Mouse (Mus musculus): ENCODE data around the gene Sfxn5. TPM values are rescaled to one million over a fixed set of nuclear protein-coding genes. Genes with fewer than 3 reads are reported as not detected.

The Sfxn5 gene
- polyA plus RNA-seq, 1 experiment from 2014 or later = 3.3 TPM

- peak; percentile 45 for DNase-seq
- 1% methylated on average over 71 of the region's 81 CpGs for WGBS (ENCODE audit: insufficient replicate concordance)
These were observed 145.6 kb downstream of the Sfxn5 start, which contains the start of gene Emx1 for GRCm38 (mm10) chr6:85187340-85188211. Gene Emx1 (plus strand): TSS chr6:85187438.

GRCm38 (mm10) chr6:85186744-85187059, 146.5 kb downstream of the Sfxn5 start:
- no peak for TF ChIP-seq EP300 (IDR thresholded peaks at IDR 0.05; ENCODE audit: low read depth)
- TF ChIP-seq CTCF (IDR thresholded peaks at IDR 0.05; ENCODE audit: low read depth) = no peak

More at GRCm38 (mm10) chr6:85187340-85188211, 145.6 kb downstream of the Sfxn5 start, which contains the start of gene Emx1:
- Histone ChIP-seq H3K27me3 (ENCODE audit: insufficient read depth, low read length) (peaks cover 78% of the 10 kb centered on the region), H3K27ac (ENCODE audit: low read depth) (no peak within 1 kb of the TSS), H3K4me3 (ENCODE audit: low read depth, low read length) (peak within 1 kb of the TSS; percentile 25), H3K4me2 (ENCODE audit: low read depth, low read length) (peak within 1 kb of the TSS; percentile 53), H3K4me1 (ENCODE audit: insufficient read depth) (peaks cover 7% of the 10 kb centered on the region), H3K36me3 (replicated peaks; ENCODE audit: insufficient read depth, low read length) (no peaks in the 10 kb centered on the region), H3K9ac (replicated peaks) (no peak within 1 kb of the TSS), H3K9me3 (ENCODE audit: low read length) (no peaks in the 10 kb centered on the region)
- ATAC-seq = 0 out of 2 replicates have a peak, but pooled peaks have one; percentile 25
- TF ChIP-seq EP300 (IDR thresholded peaks at IDR 0.05; ENCODE audit: low read depth) (no peak), CTCF (IDR thresholded peaks at IDR 0.05; ENCODE audit: low read depth) (no peak)

GRCm38 (mm10) chr6:85186033-85186743, 147.0 kb downstream of the Sfxn5 start:
- TF ChIP-seq EP300 (IDR thresholded peaks at IDR 0.05; ENCODE audit: low read depth) (no peak), CTCF (IDR thresholded peaks at IDR 0.05; ENCODE audit: low read depth) (no peak)
- Histone ChIP-seq H3K27ac (ENCODE audit: low read depth) (no peak overlapping the region), H3K9me3 (ENCODE audit: low read length) (no peaks in the 10 kb centered on the region), H3K36me3 (replicated peaks; ENCODE audit: insufficient read depth, low read length) (no peaks in the 10 kb centered on the region), H3K9ac (replicated peaks) (no peak overlapping the region), H3K4me1 (ENCODE audit: insufficient read depth) (peaks cover 7% of the 10 kb centered on the region), H3K4me2 (ENCODE audit: low read depth, low read length) (no peak overlapping the region), H3K27me3 (ENCODE audit: insufficient read depth, low read length) (peaks cover 64% of the 10 kb centered on the region), H3K4me3 (ENCODE audit: low read depth, low read length) (no peak overlapping the region)
- ATAC-seq (no peak), DNase-seq (no peak)
- WGBS (ENCODE audit: insufficient replicate concordance) = 3% methylated on average over 33 of the region's 33 CpGs

More at GRCm38 (mm10) chr6:85186744-85187059, 146.5 kb downstream of the Sfxn5 start:
- no peak overlapping the region for H3K4me2 ChIP-seq (ENCODE audit: low read depth, low read length)
- WGBS (ENCODE audit: insufficient replicate concordance) = under 1% methylated on average over 15 of the region's 15 CpGs
- peaks cover 69% of the 10 kb centered on the region for H3K27me3 ChIP-seq (ENCODE audit: insufficient read depth, low read length)
- H3K9ac ChIP-seq (replicated peaks) = no peak overlapping the region
- ATAC-seq (no peak), DNase-seq (no peak)
- no peak overlapping the region for H3K27ac ChIP-seq (ENCODE audit: low read depth)
- H3K36me3 ChIP-seq (replicated peaks; ENCODE audit: insufficient read depth, low read length) = no peaks in the 10 kb centered on the region
- H3K4me3 ChIP-seq (ENCODE audit: low read depth, low read length) = no peak overlapping the region
- H3K4me1 ChIP-seq (ENCODE audit: insufficient read depth) = peaks cover 7% of the 10 kb centered on the region
- no peaks in the 10 kb centered on the region for H3K9me3 ChIP-seq (ENCODE audit: low read length)

- no peak overlapping the region for H3K27ac ChIP-seq (ENCODE audit: low read depth)
- WGBS (ENCODE audit: insufficient replicate concordance) = 48% methylated on average over 3 of the region's 3 CpGs
- ATAC-seq (no peak), DNase-seq (no peak)
- no peak for TF ChIP-seq CTCF (IDR thresholded peaks at IDR 0.05; ENCODE audit: low read depth)
- no peak for TF ChIP-seq EP300 (IDR thresholded peaks at IDR 0.05; ENCODE audit: low read depth)
- H3K27me3 ChIP-seq (ENCODE audit: insufficient read depth, low read length) = peaks cover 42% of the 10 kb centered on the region
- no peak overlapping the region for H3K4me3 ChIP-seq (ENCODE audit: low read depth, low read length)
- no peak overlapping the region for H3K9ac ChIP-seq (replicated peaks)
- H3K4me1 ChIP-seq (ENCODE audit: insufficient read depth) = peaks cover 7% of the 10 kb centered on the region
- no peaks in the 10 kb centered on the region for H3K9me3 ChIP-seq (ENCODE audit: low read length)
- H3K4me2 ChIP-seq (ENCODE audit: low read depth, low read length) = no peak overlapping the region
- no peaks in the 10 kb centered on the region for H3K36me3 ChIP-seq (replicated peaks; ENCODE audit: insufficient read depth, low read length)
These were observed 149.3 kb downstream of the Sfxn5 start for GRCm38 (mm10) chr6:85183951-85184350.

GRCm38 (mm10) chr6:85180036-85180435, 153.2 kb downstream of the Sfxn5 start:
- 41% methylated on average over 2 of the region's 2 CpGs for WGBS (ENCODE audit: insufficient replicate concordance)
- no peak overlapping the region for H3K4me2 ChIP-seq (ENCODE audit: low read depth, low read length)
- H3K27me3 ChIP-seq (ENCODE audit: insufficient read depth, low read length) = peaks cover 7% of the 10 kb centered on the region
- DNase-seq (no peak), ATAC-seq (no peak)
- no peak overlapping the region for H3K27ac ChIP-seq (ENCODE audit: low read depth)
- no peaks in the 10 kb centered on the region for H3K4me1 ChIP-seq (ENCODE audit: insufficient read depth)
- no peak overlapping the region for H3K9ac ChIP-seq (replicated peaks)
- TF ChIP-seq CTCF (IDR thresholded peaks at IDR 0.05; ENCODE audit: low read depth) (no peak), EP300 (IDR thresholded peaks at IDR 0.05; ENCODE audit: low read depth) (no peak)
- no peak overlapping the region for H3K4me3 ChIP-seq (ENCODE audit: low read depth, low read length)
- no peaks in the 10 kb centered on the region for H3K36me3 ChIP-seq (replicated peaks; ENCODE audit: insufficient read depth, low read length)
- H3K9me3 ChIP-seq (ENCODE audit: low read length) = no peaks in the 10 kb centered on the region

- WGBS (ENCODE audit: insufficient replicate concordance) = 64% methylated on average over 3 of the region's 3 CpGs
- no peak for DNase-seq
- H3K4me1 ChIP-seq (ENCODE audit: insufficient read depth) = no peaks in the 10 kb centered on the region
- H3K4me3 ChIP-seq (ENCODE audit: low read depth, low read length) = no peak overlapping the region
- H3K27ac ChIP-seq (ENCODE audit: low read depth) = no peak overlapping the region
- peaks cover 5% of the 10 kb centered on the region for H3K27me3 ChIP-seq (ENCODE audit: insufficient read depth, low read length)
- no peak overlapping the region for H3K9ac ChIP-seq (replicated peaks)
- H3K36me3 ChIP-seq (replicated peaks; ENCODE audit: insufficient read depth, low read length) = no peaks in the 10 kb centered on the region
- TF ChIP-seq EP300 (IDR thresholded peaks at IDR 0.05; ENCODE audit: low read depth) (no peak), CTCF (IDR thresholded peaks at IDR 0.05; ENCODE audit: low read depth) (no peak)
- ATAC-seq = no peak
- H3K4me2 ChIP-seq (ENCODE audit: low read depth, low read length) = no peak overlapping the region
- H3K9me3 ChIP-seq (ENCODE audit: low read length) = no peaks in the 10 kb centered on the region
These were observed 153.7 kb downstream of the Sfxn5 start for GRCm38 (mm10) chr6:85179569-85179968.
